Mouse (Mus musculus): ENCODE results near the gene Tsc22d1. TPM values are rescaled to one million over a fixed set of nuclear protein-coding genes. Genes with fewer than 3 reads are reported as not detected.

The Tsc22d1 gene
- polyA plus RNA-seq, 1 experiment from 2014 or later: 382 TPM

GRCm38 (mm10) chr14:76420726-76421125 is 6.0 kb downstream of the Tsc22d1 start:
- Histone ChIP-seq H3K36me3 (ENCODE audit: control insufficient read depth, insufficient read depth, low read length) (peaks cover 47% of the 10 kb centered on the region), H3K4me3 (ENCODE audit: control insufficient read depth in 1 of 2, insufficient read depth in 1 of 2, low read depth in 1 of 2, low read length in 2 of 2) (no peak overlapping the region), H3K4me2 (ENCODE audit: low read length) (peak overlapping the region; percentile 12; the same call in 1 of the 2 replicates), H3K27me3 (ENCODE audit: control insufficient read depth, insufficient read depth, low read length) (no peaks in the 10 kb centered on the region), H3K4me1 (ENCODE audit: control insufficient read depth in 2 of 2, insufficient read depth in 2 of 2, low read length in 2 of 2) (peaks cover 13 to 36% of the 10 kb centered on the region in 2 experiments), H3K9ac (ENCODE audit: low read length) (peak overlapping the region; percentile 47; the same call in 1 of the 2 replicates), H3K27ac (replicated peaks in 1 of 2; ENCODE audit: control insufficient read depth in 1 of 2, insufficient read depth in 1 of 2, low read depth in 2 of 2, low read length in 2 of 2) (no peak overlapping the region), H3K9me3 (ENCODE audit: control insufficient read depth, low read length) (no peaks in the 10 kb centered on the region)
- ATAC-seq (ENCODE audit: insufficient number of reproducible peaks, insufficient read depth, low FRiP score, low read depth): no peak
- 55% methylated on average over 7 of the region's 7 CpGs for WGBS

GRCm38 (mm10) chr14:76421162-76421561 is 6.4 kb downstream of the Tsc22d1 start:
- Histone ChIP-seq H3K36me3 (ENCODE audit: control insufficient read depth, insufficient read depth, low read length) (peaks cover 51% of the 10 kb centered on the region), H3K27me3 (ENCODE audit: control insufficient read depth, insufficient read depth, low read length) (no peaks in the 10 kb centered on the region), H3K4me1 (ENCODE audit: control insufficient read depth in 2 of 2, insufficient read depth in 2 of 2, low read length in 2 of 2) (peaks cover 13 to 36% of the 10 kb centered on the region in 2 experiments), H3K4me3 (ENCODE audit: control insufficient read depth in 1 of 2, insufficient read depth in 1 of 2, low read depth in 1 of 2, low read length in 2 of 2) (no peak overlapping the region), H3K9me3 (ENCODE audit: control insufficient read depth, low read length) (no peaks in the 10 kb centered on the region), H3K9ac (ENCODE audit: low read length) (no peak overlapping the region), H3K4me2 (ENCODE audit: low read length) (no peak overlapping the region), H3K27ac (replicated peaks in 1 of 2; ENCODE audit: control insufficient read depth in 1 of 2, insufficient read depth in 1 of 2, low read depth in 2 of 2, low read length in 2 of 2) (no peak overlapping the region)
- ATAC-seq (ENCODE audit: insufficient number of reproducible peaks, insufficient read depth, low FRiP score, low read depth): no peak
- 88% methylated on average over 4 of the region's 4 CpGs for WGBS

GRCm38 (mm10) chr14:76425422-76425821 is 10.7 kb downstream of the Tsc22d1 start:
- H3K4me1 ChIP-seq (ENCODE audit: control insufficient read depth in 2 of 2, insufficient read depth in 2 of 2, low read length in 2 of 2): peaks cover 4 to 11% of the 10 kb centered on the region in 2 experiments; a peak in 3 of 4 replicates
- peaks cover 43% of the 10 kb centered on the region for H3K36me3 ChIP-seq (ENCODE audit: control insufficient read depth, insufficient read depth, low read length)
- H3K9ac ChIP-seq (ENCODE audit: low read length): no peak overlapping the region
- no peak for ATAC-seq (ENCODE audit: insufficient number of reproducible peaks, insufficient read depth, low FRiP score, low read depth)
- H3K4me2 ChIP-seq (ENCODE audit: low read length): no peak overlapping the region
- H3K4me3 ChIP-seq (ENCODE audit: control insufficient read depth in 1 of 2, insufficient read depth in 1 of 2, low read depth in 1 of 2, low read length in 2 of 2): no peak overlapping the region
- H3K27ac ChIP-seq (replicated peaks in 1 of 2; ENCODE audit: control insufficient read depth in 1 of 2, insufficient read depth in 1 of 2, low read depth in 2 of 2, low read length in 2 of 2): no peak overlapping the region
- 90% methylated on average over 7 of the region's 7 CpGs for WGBS
- H3K27me3 ChIP-seq (ENCODE audit: control insufficient read depth, insufficient read depth, low read length): no peaks in the 10 kb centered on the region
- H3K9me3 ChIP-seq (ENCODE audit: control insufficient read depth, low read length): no peaks in the 10 kb centered on the region

- H3K9me3 ChIP-seq (ENCODE audit: control insufficient read depth, low read length): no peaks in the 10 kb centered on the region
- no peak overlapping the region for H3K27ac ChIP-seq (replicated peaks in 1 of 2; ENCODE audit: control insufficient read depth in 1 of 2, insufficient read depth in 1 of 2, low read depth in 2 of 2, low read length in 2 of 2)
- H3K27me3 ChIP-seq (ENCODE audit: control insufficient read depth, insufficient read depth, low read length): no peaks in the 10 kb centered on the region
- 89% methylated on average over 21 of the region's 21 CpGs for WGBS
- H3K36me3 ChIP-seq (ENCODE audit: control insufficient read depth, insufficient read depth, low read length): peaks cover 49% of the 10 kb centered on the region
- ATAC-seq (ENCODE audit: insufficient number of reproducible peaks, insufficient read depth, low FRiP score, low read depth): no peak
- no peak overlapping the region for H3K4me2 ChIP-seq (ENCODE audit: low read length)
- H3K9ac ChIP-seq (ENCODE audit: low read length): no peak overlapping the region
- peaks cover 0 to 5% of the 10 kb centered on the region in 2 experiments; a peak in 1 of 4 replicates for H3K4me1 ChIP-seq (ENCODE audit: control insufficient read depth in 2 of 2, insufficient read depth in 2 of 2, low read length in 2 of 2)
- H3K4me3 ChIP-seq (ENCODE audit: control insufficient read depth in 1 of 2, insufficient read depth in 1 of 2, low read depth in 1 of 2, low read length in 2 of 2): no peak overlapping the region
Observed at GRCm38 (mm10) chr14:76425986-76426530, 11.3 kb downstream of the Tsc22d1 start.

- Histone ChIP-seq H3K9me3 (ENCODE audit: control insufficient read depth, low read length) (no peaks in the 10 kb centered on the region), H3K27me3 (ENCODE audit: control insufficient read depth, insufficient read depth, low read length) (no peaks in the 10 kb centered on the region), H3K36me3 (ENCODE audit: control insufficient read depth, insufficient read depth, low read length) (peaks cover 49% of the 10 kb centered on the region), H3K9ac (ENCODE audit: low read length) (no peak overlapping the region), H3K4me3 (ENCODE audit: control insufficient read depth in 1 of 2, insufficient read depth in 1 of 2, low read depth in 1 of 2, low read length in 2 of 2) (no peak overlapping the region), H3K4me2 (ENCODE audit: low read length) (no peak overlapping the region), H3K27ac (replicated peaks in 1 of 2; ENCODE audit: control insufficient read depth in 1 of 2, insufficient read depth in 1 of 2, low read depth in 2 of 2, low read length in 2 of 2) (no peak overlapping the region), H3K4me1 (ENCODE audit: control insufficient read depth in 2 of 2, insufficient read depth in 2 of 2, low read length in 2 of 2) (no peaks in the 10 kb centered on the region)
- ATAC-seq (ENCODE audit: insufficient number of reproducible peaks, insufficient read depth, low FRiP score, low read depth): no peak
- 84% methylated on average over 2 of the region's 2 CpGs for WGBS
Observed at GRCm38 (mm10) chr14:76428855-76429254, 14.1 kb downstream of the Tsc22d1 start.

- ATAC-seq (ENCODE audit: insufficient number of reproducible peaks, insufficient read depth, low FRiP score, low read depth): no peak
- peaks cover 32% of the 10 kb centered on the region for H3K36me3 ChIP-seq (ENCODE audit: control insufficient read depth, insufficient read depth, low read length)
- no peak overlapping the region for H3K27ac ChIP-seq (replicated peaks in 1 of 2; ENCODE audit: control insufficient read depth in 1 of 2, insufficient read depth in 1 of 2, low read depth in 2 of 2, low read length in 2 of 2)
- no peak overlapping the region for H3K4me3 ChIP-seq (ENCODE audit: control insufficient read depth in 1 of 2, insufficient read depth in 1 of 2, low read depth in 1 of 2, low read length in 2 of 2)
- WGBS: 94% methylated on average over 4 of the region's 4 CpGs
- H3K27me3 ChIP-seq (ENCODE audit: control insufficient read depth, insufficient read depth, low read length): no peaks in the 10 kb centered on the region
- no peaks in the 10 kb centered on the region for H3K4me1 ChIP-seq (ENCODE audit: control insufficient read depth in 2 of 2, insufficient read depth in 2 of 2, low read length in 2 of 2)
- no peak overlapping the region for H3K4me2 ChIP-seq (ENCODE audit: low read length)
- H3K9me3 ChIP-seq (ENCODE audit: control insufficient read depth, low read length): no peaks in the 10 kb centered on the region
- H3K9ac ChIP-seq (ENCODE audit: low read length): no peak overlapping the region
Observed at GRCm38 (mm10) chr14:76431918-76432317, 17.2 kb downstream of the Tsc22d1 start.

GRCm38 (mm10) chr14:76432369-76432768 is 17.6 kb downstream of the Tsc22d1 start:
- no peak for ATAC-seq (ENCODE audit: insufficient number of reproducible peaks, insufficient read depth, low FRiP score, low read depth)
- 85% methylated on average over 7 of the region's 7 CpGs for WGBS
- no peaks in the 10 kb centered on the region for H3K9me3 ChIP-seq (ENCODE audit: control insufficient read depth, low read length)
- H3K9ac ChIP-seq (ENCODE audit: low read length): no peak overlapping the region
- no peaks in the 10 kb centered on the region for H3K4me1 ChIP-seq (ENCODE audit: control insufficient read depth in 2 of 2, insufficient read depth in 2 of 2, low read length in 2 of 2)
- H3K27ac ChIP-seq (replicated peaks in 1 of 2; ENCODE audit: control insufficient read depth in 1 of 2, insufficient read depth in 1 of 2, low read depth in 2 of 2, low read length in 2 of 2): no peak overlapping the region
- H3K27me3 ChIP-seq (ENCODE audit: control insufficient read depth, insufficient read depth, low read length): no peaks in the 10 kb centered on the region
- H3K36me3 ChIP-seq (ENCODE audit: control insufficient read depth, insufficient read depth, low read length): peaks cover 32% of the 10 kb centered on the region
- H3K4me3 ChIP-seq (ENCODE audit: control insufficient read depth in 1 of 2, insufficient read depth in 1 of 2, low read depth in 1 of 2, low read length in 2 of 2): no peak overlapping the region
- H3K4me2 ChIP-seq (ENCODE audit: low read length): no peak overlapping the region

GRCm38 (mm10) chr14:76432816-76433215 is 18.1 kb downstream of the Tsc22d1 start:
- Histone ChIP-seq H3K4me2 (ENCODE audit: low read length) (no peak overlapping the region), H3K27ac (replicated peaks in 1 of 2; ENCODE audit: control insufficient read depth in 1 of 2, insufficient read depth in 1 of 2, low read depth in 2 of 2, low read length in 2 of 2) (no peak overlapping the region), H3K9ac (ENCODE audit: low read length) (no peak overlapping the region), H3K36me3 (ENCODE audit: control insufficient read depth, insufficient read depth, low read length) (peaks cover 33% of the 10 kb centered on the region), H3K4me1 (ENCODE audit: control insufficient read depth in 2 of 2, insufficient read depth in 2 of 2, low read length in 2 of 2) (no peaks in the 10 kb centered on the region), H3K9me3 (ENCODE audit: control insufficient read depth, low read length) (no peaks in the 10 kb centered on the region), H3K27me3 (ENCODE audit: control insufficient read depth, insufficient read depth, low read length) (no peaks in the 10 kb centered on the region), H3K4me3 (ENCODE audit: control insufficient read depth in 1 of 2, insufficient read depth in 1 of 2, low read depth in 1 of 2, low read length in 2 of 2) (no peak overlapping the region)
- 96% methylated on average over 8 of the region's 8 CpGs for WGBS
- ATAC-seq (ENCODE audit: insufficient number of reproducible peaks, insufficient read depth, low FRiP score, low read depth): no peak
